Mouse (Mus musculus) forebrain, embryonic 16.5 days (tissue): Measurements from ENCODE around the gene Ifitm10. TPM values are rescaled to one million over a fixed set of nuclear protein-coding genes. Genes with fewer than 3 reads are reported as not detected.
A peak's percentile ranks its signal among the peaks of the same experiment; 100 is the strongest.
"Not testable (repeated sequence)": the region's sequence is repeated elsewhere in the genome, so short reads cannot be mapped to it uniquely, and the experiment has no call there.

Experiments used
- ATAC-seq: fragments of 200-750 bp; cut with Nextera tagmentation; 2 replicates; pipeline ENCODE4 v1.8.0; 2017; ENCODE audit warnings: mild to moderate bottlenecking, moderate library complexity
- H3K27ac ChIP-seq: fragments of 300-500 bp; sonication (generic); 2 replicates; pipeline ENCODE4 v1.5.1; 2014; ENCODE audit warnings: low read length, control low read depth
- H3K27me3 ChIP-seq: fragments of 300-500 bp; sonication (generic); replicated peaks from 2 replicates; pipeline ENCODE4 v1.6.1; 2014; ENCODE audit warnings: low read length; ENCODE audit not compliant: control insufficient read depth, insufficient read depth
- H3K36me3 ChIP-seq: fragments of 300-500 bp; sonication (generic); 2 replicates; pipeline ENCODE4 v1.6.1; 2014; ENCODE audit not compliant: control insufficient read depth, insufficient read depth
- H3K4me1 ChIP-seq: fragments of 300-500 bp; sonication (generic); replicated peaks from 2 replicates; pipeline ENCODE4 v1.6.1; 2014; ENCODE audit warnings: low read length; ENCODE audit not compliant: control insufficient read depth, insufficient read depth
- H3K4me2 ChIP-seq: fragments of 300-500 bp; sonication (generic); 2 replicates; pipeline ENCODE4 v1.6.1; 2014; ENCODE audit warnings: mild to moderate bottlenecking, low read length, control low read depth
- H3K4me3 ChIP-seq: fragments of 300-500 bp; sonication (generic); replicated peaks from 2 replicates; pipeline ENCODE4 v1.5.1; 2014; ENCODE audit warnings: mild to moderate bottlenecking, low read length, control low read depth
- H3K9ac ChIP-seq: fragments of 300-500 bp; sonication (generic); replicated peaks from 2 replicates; pipeline ENCODE4 v1.6.1; 2014; ENCODE audit warnings: low read depth, low read length, control low read depth
- H3K9me3 ChIP-seq: fragments of 300-500 bp; sonication (generic); 2 replicates; pipeline ENCODE4 v1.6.1; 2016; ENCODE audit warnings: low read length; ENCODE audit not compliant: control insufficient read depth
- WGBS: fragments of 180-500 bp; shearing (Covaris S2); extraction: QIAGEN DNeasy Blood & Tissue Kit; methylation state at CpG from one replicate; pipeline ENCODE4 v1.1.7; 2014; 5-methylcytosine and 5-hydroxymethylcytosine counted together
- polyA plus RNA-seq: library from polyadenylated mRNA; unstranded; fragments of >200 nt; fragmentation: Nextera tagmentation; extraction: Ambion mirVana; gene quantifications from 2 replicates; pipeline ENCODE4 v1.2.1, GENCODE M21; 2015

Gene Ifitm10
- polyA plus RNA-seq, 1 experiment from 2014 or later, result 3.8 TPM

DNA sequence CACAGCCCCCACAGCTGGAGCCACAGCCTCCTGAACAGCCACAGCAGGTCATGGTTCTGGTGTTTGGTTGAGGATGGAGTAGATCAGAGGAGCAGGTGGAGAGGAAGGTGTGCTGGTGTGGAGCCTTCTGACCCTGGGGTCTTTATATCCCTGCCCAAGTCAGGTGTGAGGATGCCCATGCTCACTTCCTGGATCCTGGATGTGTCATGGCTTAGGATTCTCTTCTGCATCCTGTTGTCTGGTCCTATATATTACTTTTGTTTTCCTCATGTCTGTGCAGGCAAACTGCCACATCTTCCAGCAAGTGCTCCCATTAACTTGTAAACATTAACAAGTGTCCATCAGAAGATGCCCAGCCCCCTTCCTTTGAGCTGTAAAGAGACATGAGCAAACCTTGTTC lies 76.5 kb downstream of the Ifitm10 start, which contains the start of gene Krtap5-1:
TSS of gene Krtap5-1 (minus strand) at position 101 of the 400 bp plus-strand sequence.
- not testable (repeated sequence) for H3K27me3 ChIP-seq, ATAC-seq

DNA sequence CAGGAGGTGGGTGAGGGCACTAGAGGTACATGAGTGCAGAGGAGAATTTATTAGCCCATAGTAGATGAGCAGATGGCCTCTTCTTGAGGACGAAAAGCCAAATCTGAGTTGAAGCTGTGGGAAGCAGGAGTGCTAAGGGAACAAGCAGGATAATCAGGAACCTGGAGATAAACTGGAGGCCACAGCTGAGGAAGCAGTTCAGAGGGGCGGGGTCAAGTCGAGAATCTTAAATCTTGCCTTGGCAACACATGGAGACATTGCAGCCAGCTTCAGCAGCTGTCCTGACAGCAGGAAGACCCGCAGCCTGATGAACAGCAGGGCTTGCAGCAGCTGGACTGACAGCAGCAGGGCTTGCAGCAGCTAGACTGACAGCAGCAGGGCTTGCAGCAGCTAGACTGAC lies 77.4 kb downstream of the Ifitm10 start:
- H3K36me3 ChIP-seq, ATAC-seq, H3K9ac ChIP-seq, H3K4me1 ChIP-seq, H3K9me3 ChIP-seq, H3K4me3 ChIP-seq, H3K27me3 ChIP-seq, H3K27ac ChIP-seq, H3K4me2 ChIP-seq: not testable (repeated sequence)
- WGBS, result 37% methylated on average over 4 of the region's 4 CpGs

More for the DNA sequence above, 76.5 kb downstream of the Ifitm10 start, which contains the start of gene Krtap5-1:
- not testable (repeated sequence) for H3K4me3 ChIP-seq, H3K9ac ChIP-seq, H3K9me3 ChIP-seq, H3K27ac ChIP-seq, H3K36me3 ChIP-seq, H3K4me1 ChIP-seq, H3K4me2 ChIP-seq

DNA sequence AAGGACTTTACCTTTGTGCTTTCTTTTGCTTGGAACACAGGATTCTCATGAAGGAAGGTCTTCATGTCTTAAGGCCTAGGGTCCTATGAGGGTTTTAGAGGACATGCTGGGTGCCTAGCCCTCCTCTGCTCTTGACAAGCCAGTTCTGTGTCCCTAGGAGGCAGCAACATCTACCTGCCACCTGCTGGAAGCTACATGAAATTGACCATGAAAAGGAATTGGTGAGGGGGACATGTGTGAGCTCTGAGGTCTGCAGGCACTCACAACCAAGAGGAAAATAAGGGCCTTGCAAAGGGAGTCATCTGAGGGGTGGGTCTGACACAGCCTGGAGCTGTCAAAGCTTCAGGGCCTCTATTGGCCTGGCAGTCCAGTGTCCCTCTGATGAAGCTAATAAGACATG lies 78.1 kb downstream of the Ifitm10 start:
- no peaks in the 10 kb centered on the region for H3K36me3 ChIP-seq
- no peaks in the 10 kb centered on the region for H3K9me3 ChIP-seq
- ATAC-seq, result no peak
- H3K27me3 ChIP-seq, result no peaks in the 10 kb centered on the region; the same call in 1 of the 2 replicates
- H3K4me2 ChIP-seq, result no peak overlapping the region
- no peak overlapping the region for H3K4me3 ChIP-seq
- H3K9ac ChIP-seq, result no peak overlapping the region
- no peak overlapping the region for H3K27ac ChIP-seq
- no peaks in the 10 kb centered on the region for H3K4me1 ChIP-seq

DNA sequence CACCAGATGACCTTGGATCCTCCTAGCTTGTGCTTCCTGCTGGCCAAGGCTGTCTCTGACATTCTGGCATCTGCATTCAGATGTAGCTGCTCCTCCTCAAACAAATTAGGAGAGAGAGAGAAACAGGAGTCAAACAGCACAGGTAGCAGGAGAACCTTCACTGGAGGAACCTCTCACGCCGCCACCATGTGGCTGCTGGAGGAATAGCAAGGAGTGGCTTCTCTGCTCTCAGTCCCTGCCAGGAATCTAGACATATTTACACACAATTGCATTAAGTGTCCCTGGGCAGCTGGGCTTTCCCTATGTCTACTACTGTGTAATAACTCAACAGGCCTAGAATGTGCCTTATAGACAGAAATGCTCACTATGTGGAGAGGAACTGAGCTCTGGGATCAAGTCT lies 79.7 kb downstream of the Ifitm10 start:
- not testable (repeated sequence) for H3K9me3 ChIP-seq, H3K27ac ChIP-seq, ATAC-seq, H3K4me1 ChIP-seq, H3K36me3 ChIP-seq, H3K4me2 ChIP-seq, H3K27me3 ChIP-seq, H3K4me3 ChIP-seq, H3K9ac ChIP-seq
- 0% methylated on average over 2 of the region's 2 CpGs for WGBS

DNA sequence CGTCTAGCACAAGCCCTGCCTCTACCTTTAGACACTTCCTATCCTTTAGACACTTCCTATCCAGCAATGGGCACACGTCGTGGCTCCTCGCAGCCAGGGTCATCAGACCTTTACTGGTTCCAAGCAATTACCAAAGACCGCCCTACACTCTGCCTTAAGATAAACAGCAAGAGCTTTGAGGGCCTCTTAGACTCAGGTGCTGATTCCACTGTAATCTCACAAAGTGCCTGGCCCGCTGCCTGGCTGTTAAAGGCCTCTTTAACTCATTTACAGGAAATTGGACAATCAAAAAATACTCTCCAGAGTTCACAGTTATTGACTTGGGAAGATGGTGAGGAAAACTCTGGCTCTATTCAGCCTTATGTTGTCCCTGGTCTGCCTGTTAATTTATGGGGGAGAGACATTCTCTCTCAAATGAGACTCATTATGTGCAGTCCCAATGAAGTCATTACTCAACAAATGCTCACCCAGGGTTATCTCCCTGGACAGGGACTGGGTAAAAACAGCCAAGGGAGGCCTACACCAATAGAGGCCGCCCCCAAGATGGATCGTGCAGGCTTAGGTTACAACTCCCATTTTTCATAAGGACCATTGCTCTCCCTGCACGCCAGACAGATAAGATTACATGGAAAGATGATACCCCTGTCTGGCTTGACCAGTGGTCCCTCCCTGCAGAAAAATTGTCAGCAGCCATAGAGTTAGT lies 87.5 kb downstream of the Ifitm10 start:
- not testable (repeated sequence) for H3K4me2 ChIP-seq, ATAC-seq, H3K9me3 ChIP-seq, H3K4me3 ChIP-seq, H3K27ac ChIP-seq, H3K36me3 ChIP-seq, H3K9ac ChIP-seq
- 80% methylated on average over 9 of the region's 9 CpGs for WGBS
- Histone ChIP-seq H3K27me3 (peaks cover 10% of the 10 kb centered on the region), H3K4me1 (peaks cover 12% of the 10 kb centered on the region)

DNA sequence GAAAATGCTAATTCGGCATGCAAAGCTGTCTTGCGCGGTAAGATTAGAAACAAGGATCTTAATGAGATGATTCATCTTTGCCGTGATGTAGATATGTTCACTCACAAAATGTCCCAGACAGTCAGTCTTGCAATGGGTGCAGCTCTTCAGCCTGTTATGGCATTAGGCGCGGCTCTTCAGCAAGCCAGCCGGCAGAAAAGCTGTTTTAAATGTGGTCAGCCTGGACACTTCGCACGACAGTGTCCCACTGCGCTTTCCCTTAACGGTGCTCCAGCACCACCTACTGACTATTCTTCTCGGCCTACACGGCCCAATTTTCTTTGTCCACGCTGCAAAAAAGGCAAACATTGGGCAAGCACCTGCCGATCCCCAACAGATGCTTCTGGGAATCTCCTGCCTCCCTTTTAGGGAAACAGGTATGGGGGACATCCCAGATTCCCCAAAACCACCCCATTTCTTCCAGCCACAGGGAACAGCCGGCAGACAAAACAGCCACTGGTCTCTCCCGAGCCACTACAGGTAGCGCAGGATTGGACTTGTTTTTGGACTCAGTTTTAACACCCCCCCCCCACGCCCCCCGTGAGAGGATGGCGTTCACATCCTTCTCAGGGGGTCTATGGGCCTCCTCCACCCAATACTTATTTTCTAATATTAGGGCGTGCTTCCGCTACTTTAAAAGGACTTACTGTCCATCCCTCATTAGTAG lies 88.3 kb downstream of the Ifitm10 start:
- peak; percentile 68 for ATAC-seq
- H3K9me3 ChIP-seq, result no peaks in the 10 kb centered on the region
- peak overlapping the region; percentile 64 for H3K4me3 ChIP-seq
- peak overlapping the region; percentile 92 for H3K4me2 ChIP-seq
- no peaks in the 10 kb centered on the region for H3K36me3 ChIP-seq
- peak overlapping the region; percentile 64 for H3K9ac ChIP-seq
- H3K4me1 ChIP-seq, result peaks cover 12% of the 10 kb centered on the region
- 17% methylated on average over 23 of the region's 23 CpGs for WGBS
- H3K27me3 ChIP-seq, result peaks cover 10% of the 10 kb centered on the region
- peak overlapping the region; percentile 63 for H3K27ac ChIP-seq

DNA sequence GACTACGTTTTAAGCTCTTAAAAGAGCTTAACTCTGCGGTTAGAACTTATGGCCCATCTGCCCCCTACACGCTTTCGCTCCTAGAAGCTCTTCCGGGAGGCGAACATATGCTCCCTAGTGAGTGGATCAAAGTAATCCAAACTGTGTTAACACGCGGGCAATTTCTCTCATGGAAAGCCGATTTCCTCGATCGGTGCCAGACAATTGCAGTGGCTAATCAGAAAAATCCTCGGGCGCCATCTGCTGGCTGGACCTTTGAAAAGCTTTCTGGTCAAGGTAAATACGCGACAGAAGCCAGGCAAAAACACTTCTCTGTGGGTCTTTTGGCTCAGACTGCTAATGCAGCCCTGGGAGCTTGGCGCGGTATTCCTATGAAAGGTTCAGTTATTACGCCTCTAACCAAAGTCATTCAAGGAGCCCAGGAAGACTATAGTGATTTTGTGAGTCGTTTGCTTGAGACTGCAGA lies 88.9 kb downstream of the Ifitm10 start:
- H3K36me3 ChIP-seq, result no peaks in the 10 kb centered on the region
- H3K4me3 ChIP-seq, result peak overlapping the region; percentile 64
- peak overlapping the region; percentile 64 for H3K9ac ChIP-seq
- ATAC-seq, result peak; percentile 87
- no peaks in the 10 kb centered on the region for H3K9me3 ChIP-seq
- H3K4me2 ChIP-seq, result peak overlapping the region; percentile 92
- peak overlapping the region; percentile 64 for H3K27ac ChIP-seq
- H3K4me1 ChIP-seq, result peaks cover 12% of the 10 kb centered on the region
- H3K27me3 ChIP-seq, result peaks cover 10% of the 10 kb centered on the region
- WGBS, result under 1% methylated on average over 19 of the region's 19 CpGs

DNA sequence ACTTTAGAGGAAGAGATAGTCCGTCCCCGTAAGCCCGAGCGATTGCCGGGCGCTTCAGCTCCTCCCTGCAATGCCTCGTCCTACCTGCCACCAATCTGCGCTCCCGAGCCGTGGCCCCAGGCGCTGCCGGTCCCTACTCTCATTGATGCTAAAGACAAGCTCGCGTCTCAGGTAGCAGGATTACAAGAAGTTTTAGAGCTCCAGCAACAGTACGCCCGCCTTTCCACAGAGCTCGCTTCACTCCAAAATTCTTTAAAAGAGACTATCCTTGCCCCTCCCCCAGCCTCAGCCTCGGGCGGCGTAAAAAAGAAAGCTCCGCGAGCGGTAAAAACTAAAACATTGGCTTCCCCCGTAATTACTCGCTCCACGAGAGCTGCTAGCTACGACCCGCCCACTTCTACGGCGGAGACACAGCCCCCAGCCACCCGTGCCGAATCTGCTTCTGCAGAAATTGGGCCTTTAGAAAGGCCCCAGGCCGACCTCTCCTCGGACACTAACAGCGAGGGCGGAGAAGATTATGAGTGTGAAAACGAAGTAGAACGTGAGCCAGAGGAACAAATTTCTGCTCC lies 89.4 kb downstream of the Ifitm10 start:
- Histone ChIP-seq H3K9ac (peak overlapping the region; percentile 64), H3K9me3 (no peaks in the 10 kb centered on the region), H3K36me3 (no peaks in the 10 kb centered on the region), H3K4me1 (peaks cover 12% of the 10 kb centered on the region), H3K27ac (peak overlapping the region; percentile 64), H3K4me2 (peak overlapping the region; percentile 92), H3K4me3 (peak overlapping the region; percentile 64), H3K27me3 (peaks cover 10% of the 10 kb centered on the region)
- WGBS, result under 1% methylated on average over 38 of the region's 38 CpGs
- peak; percentile 81 for ATAC-seq

DNA sequence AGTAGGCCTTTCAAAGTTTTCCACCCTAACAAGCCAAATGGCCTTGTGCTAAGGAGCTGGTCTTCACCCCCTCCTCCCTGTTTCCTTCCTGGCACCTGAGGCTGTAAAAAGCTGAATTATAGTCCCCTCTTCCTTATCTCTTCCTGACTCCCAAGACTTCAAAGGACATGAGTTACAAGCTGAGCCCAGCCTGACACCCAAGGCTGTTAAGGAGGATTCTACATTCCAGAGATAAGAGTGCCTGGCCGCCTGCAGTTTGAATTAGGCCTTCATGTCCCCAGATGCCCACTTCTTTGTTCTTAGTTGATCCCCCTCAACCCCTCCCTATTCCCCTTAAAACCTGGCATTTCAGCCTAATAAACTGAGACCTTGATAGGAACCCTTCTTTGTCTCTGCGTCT lies 90.7 kb downstream of the Ifitm10 start:
- not testable (repeated sequence) for H3K9me3 ChIP-seq, ATAC-seq, H3K27ac ChIP-seq, H3K9ac ChIP-seq, H3K36me3 ChIP-seq, H3K4me3 ChIP-seq, H3K4me2 ChIP-seq
- Histone ChIP-seq H3K4me1 (peaks cover 12% of the 10 kb centered on the region), H3K27me3 (peaks cover 10% of the 10 kb centered on the region)
- 29% methylated on average over 2 of the region's 2 CpGs for WGBS
